14 mouse cellular contexts compared by ENCODE assay signal in genomic region chr2:29835391-29835899, GRCm38 (mm10). TPM values are rescaled to one million over a fixed set of nuclear protein-coding genes. Genes with fewer than 3 reads are reported as not detected.
A peak's percentile ranks its signal among the peaks of the same experiment; 100 is the strongest.
DNase-seq lines count a peak whose midpoint lies in the region; ATAC-seq lines count a peak whose summit lies in the region.
"Had no signal": no experiment of that assay in that cellular context is flagged by ENCODE, and none has a peak within 500 bp of the region (broad histone marks: within the 10 kb centered on the region; RNA-seq: fewer than 3 reads in every experiment).

No protein-coding gene starts in this region.

- DNase-seq in kidney, postnatal 36 days: peak; percentile 23 to 40
- peak; percentile 72 for DNase-seq in embryo, embryonic 10.5 days (ENCODE audit: low spot score)
- DNase-seq in urinary bladder, postnatal 36 days (ENCODE audit: low spot score in 2 of 2): no peak
- DNase-seq in frontal cortex, postnatal 25 days (ENCODE audit: low spot score in 2 of 2): no peak
- no peak for DNase-seq in spleen, adult 12 weeks (ENCODE audit: low spot score)
- DNase-seq: cerebellum, adult 18-20 months; lung, postnatal 10 days; thymus, adult 18-20 months had no signal

- H3K4me1 ChIP-seq in kidney, embryonic 15.5 days: no peaks in the 10 kb centered on the region
- peaks cover 14% of the 10 kb centered on the region for H3K4me1 ChIP-seq in hindbrain, embryonic 16.5 days (ENCODE audit: control insufficient read depth, insufficient read depth, low read depth, low read length)
- peaks cover 52% of the 10 kb centered on the region for H3K4me1 ChIP-seq in neural tube, embryonic 13.5 days (replicated peaks)
- H3K4me1 ChIP-seq: embryonic facial prominence, embryonic 15.5 days; limb, embryonic 15.5 days had no signal

- no peak overlapping the region for H3K9ac ChIP-seq in kidney, embryonic 15.5 days
- H3K9ac ChIP-seq in hindbrain, embryonic 16.5 days (ENCODE audit: low read depth, low read length): no peak overlapping the region
- H3K9ac ChIP-seq in neural tube, embryonic 13.5 days: peak overlapping the region; percentile 47; the same call in 1 of the 2 replicates
- H3K9ac ChIP-seq: embryonic facial prominence, embryonic 15.5 days; limb, embryonic 15.5 days had no signal

- H3K36me3 ChIP-seq in kidney, embryonic 15.5 days: peaks cover 76% of the 10 kb centered on the region
- H3K36me3 ChIP-seq in hindbrain, embryonic 16.5 days (ENCODE audit: control insufficient read depth, insufficient read depth, low read length): no peaks in the 10 kb centered on the region
- H3K36me3 ChIP-seq in neural tube, embryonic 13.5 days: peaks cover 35% of the 10 kb centered on the region

- ATAC-seq in kidney, embryonic 15.5 days (replicated peaks; ENCODE audit: low FRiP score): no peak
- peak; percentile 60; the same call in 1 of the 2 replicates for ATAC-seq in hindbrain, embryonic 16.5 days
- ATAC-seq in neural tube, embryonic 13.5 days (ENCODE audit: low read depth): peak; percentile 29

- H3K4me2 ChIP-seq in kidney, embryonic 15.5 days: no peak overlapping the region
- no peak overlapping the region for H3K4me2 ChIP-seq in hindbrain, embryonic 16.5 days (ENCODE audit: low read length)
- no peak overlapping the region for H3K4me2 ChIP-seq in neural tube, embryonic 13.5 days
- H3K4me2 ChIP-seq: embryonic facial prominence, embryonic 15.5 days; limb, embryonic 15.5 days had no signal

- no peak overlapping the region for H3K4me3 ChIP-seq in kidney, embryonic 15.5 days (replicated peaks)
- H3K4me3 ChIP-seq in hindbrain, embryonic 16.5 days (ENCODE audit: low read length): no peak overlapping the region
- H3K4me3 ChIP-seq in neural tube, embryonic 13.5 days: no peak overlapping the region
- H3K4me3 ChIP-seq: embryonic facial prominence, embryonic 15.5 days; limb, embryonic 15.5 days had no signal

- no peaks in the 10 kb centered on the region for H3K9me3 ChIP-seq in kidney, embryonic 15.5 days (replicated peaks)
- H3K9me3 ChIP-seq in hindbrain, embryonic 16.5 days (ENCODE audit: control insufficient read depth, low read length): no peaks in the 10 kb centered on the region
- H3K9me3 ChIP-seq in neural tube, embryonic 13.5 days: no peaks in the 10 kb centered on the region
- H3K9me3 ChIP-seq: embryonic facial prominence, embryonic 15.5 days; G1E; limb, embryonic 15.5 days had no signal

- WGBS in kidney, embryonic 15.5 days: 61% methylated on average over 2 of the region's 2 CpGs
- WGBS in hindbrain, embryonic 16.5 days: 13% methylated on average over 2 of the region's 2 CpGs
- WGBS in neural tube, embryonic 13.5 days: 24% methylated on average over 2 of the region's 2 CpGs

- H3K27ac ChIP-seq in kidney, embryonic 15.5 days: no peak overlapping the region
- H3K27ac ChIP-seq in hindbrain, embryonic 16.5 days (ENCODE audit: low read depth, low read length): peak overlapping the region; percentile 46
- peak overlapping the region; percentile 84 for H3K27ac ChIP-seq in neural tube, embryonic 13.5 days (replicated peaks)
- H3K27ac ChIP-seq: embryonic facial prominence, embryonic 15.5 days; limb, embryonic 15.5 days had no signal

- no peaks in the 10 kb centered on the region for H3K27me3 ChIP-seq in kidney, embryonic 15.5 days
- H3K27me3 ChIP-seq in hindbrain, embryonic 16.5 days (replicated peaks; ENCODE audit: control insufficient read depth, insufficient read depth, low read length): no peaks in the 10 kb centered on the region
- H3K27me3 ChIP-seq in neural tube, embryonic 13.5 days: no peaks in the 10 kb centered on the region
- H3K27me3 ChIP-seq: embryonic facial prominence, embryonic 15.5 days; limb, embryonic 15.5 days had no signal

RNA-seq across cellular contexts. Expression of gene Urm1, which starts 15.6 kb away (rescaled TPM):
- 30.0 and 30.1 TPM in 2 replicates for polyA plus RNA-seq in kidney, embryonic 15.5 days (2015; fragmentation: Nextera tagmentation; extraction: Ambion mirVana)
- 27.4 and 31.4 TPM in 2 replicates for polyA plus RNA-seq in hindbrain, embryonic 16.5 days (2015; fragmentation: Nextera tagmentation; extraction: Ambion mirVana)
- polyA plus RNA-seq in neural tube, embryonic 13.5 days (2015; fragmentation: Nextera tagmentation; extraction: Ambion mirVana): 19.0 and 22.8 TPM in 2 replicates

RNA-seq across cellular contexts. Expression of gene Slc27a4, which starts 33.0 kb away (rescaled TPM):
- 15.6 and 16.4 TPM in 2 replicates for polyA plus RNA-seq in kidney, embryonic 15.5 days (2015; fragmentation: Nextera tagmentation; extraction: Ambion mirVana)
- polyA plus RNA-seq in hindbrain, embryonic 16.5 days (2015; fragmentation: Nextera tagmentation; extraction: Ambion mirVana): 45.9 and 47.9 TPM in 2 replicates
- polyA plus RNA-seq in neural tube, embryonic 13.5 days (2015; fragmentation: Nextera tagmentation; extraction: Ambion mirVana): 34.6 and 35.5 TPM in 2 replicates

RNA-seq across cellular contexts. Expression of gene Cercam, which starts 33.5 kb away (rescaled TPM):
- 19.4 and 21.5 TPM in 2 replicates for polyA plus RNA-seq in kidney, embryonic 15.5 days (2015; fragmentation: Nextera tagmentation; extraction: Ambion mirVana)
- 22.6 and 25.8 TPM in 2 replicates for polyA plus RNA-seq in hindbrain, embryonic 16.5 days (2015; fragmentation: Nextera tagmentation; extraction: Ambion mirVana)
- polyA plus RNA-seq in neural tube, embryonic 13.5 days (2015; fragmentation: Nextera tagmentation; extraction: Ambion mirVana): 24.8 and 25.5 TPM in 2 replicates

RNA-seq across cellular contexts. Expression of gene Trub2, which starts 47.1 kb away (rescaled TPM):
- 37.6 and 41.8 TPM in 2 replicates for polyA plus RNA-seq in kidney, embryonic 15.5 days (2015; fragmentation: Nextera tagmentation; extraction: Ambion mirVana)
- polyA plus RNA-seq in hindbrain, embryonic 16.5 days (2015; fragmentation: Nextera tagmentation; extraction: Ambion mirVana): 32.5 and 34.2 TPM in 2 replicates
- polyA plus RNA-seq in neural tube, embryonic 13.5 days (2015; fragmentation: Nextera tagmentation; extraction: Ambion mirVana): 32.0 and 37.7 TPM in 2 replicates

RNA-seq across cellular contexts. Expression of gene Coq4, which starts 48.2 kb away (rescaled TPM):
- 40.9 and 41.8 TPM in 2 replicates for polyA plus RNA-seq in kidney, embryonic 15.5 days (2015; fragmentation: Nextera tagmentation; extraction: Ambion mirVana)
- polyA plus RNA-seq in hindbrain, embryonic 16.5 days (2015; fragmentation: Nextera tagmentation; extraction: Ambion mirVana): 44.0 and 48.6 TPM in 2 replicates
- polyA plus RNA-seq in neural tube, embryonic 13.5 days (2015; fragmentation: Nextera tagmentation; extraction: Ambion mirVana): 30.0 and 34.3 TPM in 2 replicates

Comparison
In these comparisons a context has a peak if more than half of its experiments do, and no peak if none do; other contexts are left out.
1. DNase-seq: peak in kidney, postnatal 36 days (2 of 2) and embryo, embryonic 10.5 days (single experiment); none in urinary bladder, postnatal 36 days (0 of 2), frontal cortex, postnatal 25 days (0 of 2) and spleen, adult 12 weeks (single experiment).